Mouse (Mus musculus): ENCODE measurements around the gene Mcts2.

The Mcts2 gene

DNA sequence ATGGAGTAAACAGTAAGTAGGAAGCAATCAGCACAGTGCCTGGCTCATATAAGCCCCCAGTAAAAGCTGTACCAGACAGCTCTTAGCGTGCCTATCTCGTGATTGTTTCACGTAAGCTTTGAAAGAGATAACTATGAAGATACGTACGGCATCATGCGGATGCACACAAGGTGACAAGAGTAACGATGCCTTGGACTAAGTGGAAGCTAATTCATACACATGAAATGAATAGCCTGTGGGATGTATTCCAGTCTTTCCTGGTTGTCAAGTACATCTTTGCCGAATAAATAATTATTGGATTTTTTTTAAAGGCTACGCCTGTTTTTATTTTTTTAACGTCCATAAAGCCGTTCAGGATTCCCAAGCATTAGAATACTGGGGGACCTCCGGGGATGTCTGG, 436 bp upstream of the Mcts2 start:
- no peak for DNase-seq (ENCODE audit: low read depth, low spot score)

DNA sequence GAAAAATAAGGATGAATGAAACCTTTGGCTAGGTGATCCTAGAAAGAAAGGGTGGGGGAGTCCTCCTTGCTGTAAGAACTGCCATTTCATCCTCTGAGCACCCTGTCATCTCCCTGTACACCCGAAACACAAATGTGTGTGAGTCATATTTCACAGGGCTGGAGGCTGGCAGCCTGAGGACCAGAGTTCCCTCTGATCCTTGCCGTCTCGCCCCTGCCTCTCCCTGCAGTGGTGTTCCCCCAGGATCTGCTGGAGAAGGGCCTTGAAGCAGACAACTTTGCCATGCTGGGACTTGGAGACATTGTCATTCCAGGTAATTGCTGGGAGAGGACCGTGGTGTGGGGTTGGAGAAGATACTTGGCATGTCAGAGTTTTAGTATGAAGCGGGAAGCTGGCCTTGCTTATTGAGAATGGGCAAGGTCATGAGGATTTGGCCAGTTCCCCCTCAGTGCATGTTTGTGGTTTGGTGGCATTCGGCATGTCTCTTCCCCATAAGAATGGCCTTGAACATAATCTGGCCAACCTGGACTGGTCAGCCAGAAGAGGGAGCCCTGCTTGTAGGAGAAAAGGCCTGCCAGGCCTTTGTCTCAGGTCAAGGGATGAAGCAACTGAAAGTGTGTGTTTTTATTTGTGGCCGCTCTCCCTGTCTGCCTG, 4.9 kb downstream of the Mcts2 start:
- no peak for DNase-seq (ENCODE audit: low read depth, low spot score)

DNA sequence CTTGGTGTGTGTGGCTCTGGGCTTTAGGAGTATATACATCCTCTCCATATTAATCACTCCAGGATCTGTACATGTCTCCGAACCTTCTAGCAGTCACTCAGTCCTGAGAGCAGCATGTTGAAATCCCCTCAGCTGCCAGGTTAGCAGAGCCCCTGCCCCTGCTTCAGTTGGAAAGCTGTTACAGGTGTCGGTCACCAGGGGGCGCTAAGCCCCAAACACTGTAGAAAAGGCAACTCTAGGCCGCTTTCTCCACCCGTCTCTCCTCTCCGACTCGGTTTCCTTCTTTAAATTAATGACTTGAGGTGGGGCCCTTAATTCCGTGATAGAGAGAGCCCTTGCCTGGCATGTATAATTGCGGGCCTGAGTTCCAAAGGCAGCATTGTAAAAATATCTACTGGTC, 6.4 kb downstream of the Mcts2 start:
- peak; percentile 67 for DNase-seq (ENCODE audit: low read depth, low spot score)

DNA sequence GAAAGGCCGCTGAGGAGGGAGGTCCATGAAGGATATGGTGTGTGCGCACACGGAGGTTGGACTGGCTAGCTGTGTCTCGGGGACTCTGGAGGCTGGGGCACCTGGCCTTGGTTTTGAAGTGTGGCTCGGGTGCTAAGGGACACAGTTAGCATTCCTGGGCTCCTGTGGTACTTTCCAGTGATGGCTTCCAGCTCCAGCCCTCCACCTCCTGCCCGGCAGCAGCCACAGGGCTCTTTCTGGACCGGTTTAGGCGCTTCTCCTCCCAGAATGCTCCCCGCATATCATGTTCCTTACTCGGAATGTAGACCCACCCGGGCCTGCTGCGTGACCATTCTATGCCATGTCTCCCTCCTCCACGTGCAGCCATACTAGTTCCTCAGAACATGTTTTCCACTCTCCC, 6.9 kb downstream of the Mcts2 start:
- DNase-seq (ENCODE audit: low read depth, low spot score) = no peak

DNA sequence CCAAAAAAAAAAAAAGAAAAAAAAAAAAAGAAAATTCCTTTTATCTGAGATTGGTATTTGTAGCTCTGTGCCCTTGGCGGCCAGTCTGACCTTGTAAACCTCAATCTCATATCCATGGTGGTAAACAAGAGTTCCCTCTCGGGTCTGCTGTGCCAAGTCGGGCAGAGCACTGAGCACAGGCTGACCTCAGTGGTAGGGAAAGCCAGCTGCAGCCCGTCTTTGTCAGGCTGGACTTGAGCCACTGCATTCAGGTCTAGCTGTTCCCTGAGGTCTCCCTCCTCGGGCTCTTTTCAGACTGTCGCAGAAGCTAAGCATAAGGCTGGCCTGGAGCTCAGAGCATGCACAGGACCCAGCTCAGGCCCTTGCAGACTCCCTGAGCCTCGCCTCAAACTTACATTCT, 7.9 kb downstream of the Mcts2 start:
- DNase-seq (ENCODE audit: low read depth, low spot score) = no peak

DNA sequence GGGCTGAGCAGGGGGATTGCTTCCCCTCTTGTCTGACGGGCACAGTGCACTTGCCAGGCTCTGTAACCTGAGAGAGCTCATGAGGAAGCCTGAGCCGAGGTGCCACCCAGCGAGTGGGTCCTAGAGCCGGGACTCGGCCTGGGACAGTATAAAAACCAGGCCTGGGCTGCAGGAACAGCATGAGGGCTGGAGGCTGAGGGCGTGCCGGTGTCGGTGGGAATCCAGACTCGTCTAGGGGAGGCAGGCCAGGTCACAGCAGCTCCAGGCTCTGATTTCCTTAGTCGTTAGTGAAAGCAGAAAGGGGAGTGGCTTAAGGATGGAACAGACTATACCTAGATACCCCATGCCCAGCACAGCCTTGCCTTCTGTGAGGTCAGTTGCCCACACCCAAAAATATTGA, 9.2 kb downstream of the Mcts2 start:
- DNase-seq (ENCODE audit: low read depth, low spot score) = no peak

DNA sequence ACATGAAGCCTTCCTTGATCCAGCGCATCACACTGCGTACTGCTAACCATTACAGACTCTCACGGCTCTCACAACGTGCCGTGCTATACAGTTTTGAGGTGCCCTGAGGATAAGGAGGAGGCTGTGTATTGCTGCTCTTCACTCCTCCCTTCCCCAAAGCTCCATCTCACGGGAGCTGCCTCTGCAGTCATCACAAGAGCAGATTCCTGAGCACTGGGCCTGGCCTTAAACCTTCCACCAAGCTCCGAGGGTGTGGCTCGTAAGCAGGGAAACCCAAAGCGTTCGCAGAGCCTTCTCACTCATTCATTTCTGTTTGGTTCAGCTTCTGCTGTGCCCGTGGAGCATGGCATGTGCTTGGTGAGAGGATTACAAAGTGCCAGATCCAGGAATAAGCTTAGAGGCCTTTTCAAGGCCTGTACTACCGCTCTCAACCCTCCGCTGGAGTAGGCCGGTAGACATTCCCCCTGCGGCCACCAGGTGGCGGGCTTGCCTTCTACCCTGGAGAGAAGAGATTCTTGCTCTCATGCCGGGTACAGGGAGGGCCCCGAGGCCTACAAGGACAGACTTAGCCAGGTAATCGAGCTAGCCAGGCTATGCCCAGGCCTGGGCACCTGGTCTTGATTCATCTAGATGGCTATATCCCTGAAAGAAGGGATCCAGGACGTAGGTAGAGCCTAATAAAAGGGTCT, 9.8 kb downstream of the Mcts2 start:
- peak; percentile 86 for DNase-seq (ENCODE audit: low read depth, low spot score)

DNA sequence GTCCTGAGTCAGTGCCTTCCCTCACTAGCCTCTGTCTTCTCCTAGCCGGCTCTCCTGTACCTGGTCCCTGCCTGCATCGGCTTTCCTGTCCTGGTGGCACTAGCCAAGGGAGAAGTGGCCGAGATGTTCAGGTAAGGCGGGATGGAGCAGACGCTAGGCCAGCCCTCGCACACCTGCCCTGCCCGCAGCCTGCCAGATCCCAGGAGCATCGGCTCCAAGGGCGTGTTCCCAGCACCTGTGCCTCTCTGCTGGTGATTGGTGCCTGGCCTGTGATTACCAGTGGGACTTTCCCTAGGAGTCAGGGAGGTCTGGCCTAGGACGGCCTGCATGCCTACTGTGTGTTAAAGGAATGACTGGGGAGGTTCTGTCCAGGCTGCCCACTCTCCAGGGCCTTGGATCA, 13.3 kb downstream of the Mcts2 start:
- no peak for DNase-seq (ENCODE audit: low read depth, low spot score)

DNA sequence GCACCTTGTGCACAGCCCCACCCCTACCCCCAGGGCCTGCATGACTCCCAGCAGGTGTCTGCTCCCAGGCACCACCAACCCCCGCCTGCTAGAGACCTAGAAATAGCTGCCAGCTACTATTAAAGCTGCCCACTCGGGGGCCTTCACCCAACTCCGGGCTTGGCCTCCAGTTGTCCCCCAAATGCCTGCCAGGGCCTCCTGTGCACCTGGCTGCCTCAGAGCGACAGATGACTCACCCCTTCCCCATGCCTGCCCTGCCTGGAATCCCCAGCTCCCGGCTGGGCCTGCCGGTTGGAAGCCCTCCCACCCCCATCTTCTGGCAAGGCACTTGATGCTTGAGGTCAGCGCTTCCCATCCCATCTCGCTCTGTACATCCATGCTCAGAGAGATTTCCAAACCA, 13.9 kb downstream of the Mcts2 start:
- DNase-seq (ENCODE audit: low read depth, low spot score) = no peak

DNA sequence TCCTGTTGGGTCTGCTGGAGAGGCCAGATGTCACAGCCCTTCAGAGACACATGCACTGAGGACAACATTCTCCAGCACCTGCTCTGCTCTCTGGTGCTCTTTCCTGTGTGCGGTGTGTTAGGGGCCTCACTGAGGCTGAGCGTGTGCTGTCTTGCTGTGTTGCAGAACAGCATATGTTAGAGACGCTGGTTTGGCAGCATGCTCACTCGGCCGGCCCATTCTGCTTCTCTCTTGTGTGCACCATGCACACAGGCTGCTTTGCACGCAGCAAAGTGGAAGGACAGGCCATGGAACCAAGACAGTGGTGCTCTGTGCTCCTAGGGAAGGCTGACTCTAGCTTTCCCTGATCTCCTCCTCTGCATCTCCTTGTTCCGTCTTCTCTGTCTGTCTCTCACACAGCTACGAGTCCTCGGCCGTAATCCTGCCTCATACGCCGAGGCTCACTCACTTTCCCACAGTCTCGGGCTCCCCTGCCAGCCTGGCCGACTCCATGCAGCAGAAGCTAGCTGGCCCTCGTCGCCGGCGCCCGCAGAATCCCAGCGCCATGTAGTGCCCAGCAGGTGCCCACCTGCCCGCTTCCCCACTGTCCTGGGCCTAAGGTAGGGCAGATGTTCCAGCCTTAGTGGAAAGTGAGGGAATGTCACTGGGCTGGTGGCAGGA, 16.9 kb downstream of the Mcts2 start:
- no peak for DNase-seq (ENCODE audit: low read depth, low spot score)

DNA sequence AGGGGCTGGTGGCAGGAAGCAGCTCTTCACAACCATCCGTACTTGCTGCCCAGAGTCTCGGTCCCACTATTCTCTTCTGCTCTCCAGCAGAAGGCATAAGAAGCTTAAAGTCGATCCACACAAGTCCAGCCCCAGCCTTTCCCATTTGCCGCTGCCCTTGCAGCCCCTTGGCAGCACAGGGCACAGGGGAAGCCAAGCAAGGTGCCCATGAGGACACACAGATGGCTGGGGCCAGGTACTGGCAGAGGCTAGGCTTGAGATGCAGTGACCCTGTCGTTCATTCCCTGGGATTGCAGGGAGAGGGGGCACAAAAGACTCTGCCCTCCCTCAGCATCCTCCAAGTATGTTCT, 17.4 kb downstream of the Mcts2 start:
- no peak for DNase-seq (ENCODE audit: low read depth, low spot score)

DNA sequence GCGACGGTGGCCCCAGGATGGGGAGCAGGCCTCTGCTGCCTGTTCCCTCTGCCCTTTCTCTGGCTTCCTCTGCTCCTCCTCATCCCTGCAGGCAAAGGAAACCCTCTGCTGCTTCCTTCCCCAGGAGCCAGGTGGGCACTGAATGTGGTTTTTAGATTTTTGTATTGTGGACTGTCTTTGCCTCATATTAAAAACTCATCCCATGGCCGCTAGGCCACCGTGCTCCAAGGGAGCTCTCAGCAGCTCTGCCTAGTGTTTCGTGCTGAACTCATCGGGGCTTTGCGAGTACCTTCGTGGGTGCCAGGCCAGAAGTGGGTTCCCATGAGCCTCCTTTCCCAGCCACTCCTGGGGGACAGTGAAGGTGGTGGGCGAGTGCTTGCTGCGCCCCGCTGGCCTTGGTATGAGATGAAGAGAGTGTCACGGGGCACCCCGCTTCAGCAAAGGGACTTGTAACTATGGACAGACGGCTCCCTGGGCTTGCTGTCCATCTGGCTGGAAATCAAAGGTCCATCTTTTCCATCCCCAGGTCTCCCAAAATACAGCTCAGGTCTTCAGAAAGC, 18.1 kb downstream of the Mcts2 start:
- no peak for DNase-seq (ENCODE audit: low read depth, low spot score)

DNA sequence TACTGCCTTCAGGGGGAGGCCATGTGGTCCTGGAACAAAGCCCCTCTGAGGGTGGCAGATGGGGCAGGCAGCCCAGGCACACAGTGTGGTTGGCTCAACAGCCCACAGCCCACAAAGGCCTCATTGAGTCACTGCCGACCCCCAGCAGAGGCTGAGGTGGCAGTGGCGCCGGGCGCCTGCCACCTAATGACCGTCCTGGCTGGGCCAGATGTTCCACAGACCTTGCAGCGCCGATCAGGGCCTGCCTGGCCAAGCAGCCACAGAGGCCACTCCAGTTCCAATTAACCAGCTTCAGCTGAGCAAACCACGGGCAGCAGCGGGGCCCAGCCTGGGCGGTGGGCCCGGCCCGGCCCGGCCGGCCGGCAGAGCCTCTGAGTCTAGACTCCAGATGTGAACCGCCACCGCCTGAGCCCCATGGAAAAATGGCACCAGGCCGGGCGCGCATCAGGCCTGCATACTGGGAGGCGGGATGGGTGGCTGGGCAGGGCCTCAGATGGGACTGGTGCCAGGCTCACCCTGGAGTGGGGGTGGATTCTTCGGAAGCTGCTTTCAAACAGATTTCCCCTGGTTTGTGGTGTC, 19.2 kb downstream of the Mcts2 start:
- no peak for DNase-seq (ENCODE audit: low read depth, low spot score)

DNA sequence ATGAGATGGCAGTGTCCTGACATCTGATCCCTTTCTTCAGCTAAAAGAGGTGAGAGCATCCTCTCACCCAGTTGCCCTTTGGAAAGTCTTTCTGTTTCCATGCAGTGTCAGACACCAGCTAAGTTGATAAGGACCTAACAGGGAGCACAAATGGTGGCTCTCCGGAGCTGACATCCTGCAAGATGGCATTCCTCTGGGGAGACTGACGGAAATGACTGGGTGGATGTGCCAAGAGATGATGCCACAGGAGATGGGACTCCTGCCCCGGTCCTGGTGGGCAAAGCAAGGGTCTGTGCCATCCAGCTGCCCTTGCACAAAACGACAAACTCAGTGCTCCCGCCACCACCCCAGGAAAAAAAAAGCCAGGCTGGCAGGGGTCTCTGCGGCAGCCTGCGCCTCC, 20.4 kb downstream of the Mcts2 start:
- DNase-seq (ENCODE audit: low read depth, low spot score) = no peak

DNA sequence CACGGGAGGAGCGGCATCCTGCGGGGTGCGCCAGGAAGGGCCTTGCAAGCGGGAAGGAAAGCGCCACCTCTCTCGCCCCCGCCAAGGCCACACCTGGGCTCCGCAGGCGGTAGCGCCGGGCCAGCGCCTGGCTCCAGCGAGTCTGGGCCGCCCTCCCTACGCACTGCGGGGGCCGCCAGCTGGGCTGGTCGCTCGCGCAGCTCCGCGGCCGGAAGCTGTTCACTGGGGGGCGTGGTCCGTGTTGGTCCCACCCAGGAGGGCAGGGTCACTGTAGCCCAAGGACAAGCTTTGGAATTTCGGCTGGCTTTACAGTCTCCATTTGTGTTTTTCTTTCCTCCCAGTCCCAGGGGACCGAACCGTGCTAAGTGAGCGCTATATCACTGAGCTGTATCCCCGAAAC, 20.8 kb downstream of the Mcts2 start:
- no peak for DNase-seq (ENCODE audit: low read depth, low spot score)

DNA sequence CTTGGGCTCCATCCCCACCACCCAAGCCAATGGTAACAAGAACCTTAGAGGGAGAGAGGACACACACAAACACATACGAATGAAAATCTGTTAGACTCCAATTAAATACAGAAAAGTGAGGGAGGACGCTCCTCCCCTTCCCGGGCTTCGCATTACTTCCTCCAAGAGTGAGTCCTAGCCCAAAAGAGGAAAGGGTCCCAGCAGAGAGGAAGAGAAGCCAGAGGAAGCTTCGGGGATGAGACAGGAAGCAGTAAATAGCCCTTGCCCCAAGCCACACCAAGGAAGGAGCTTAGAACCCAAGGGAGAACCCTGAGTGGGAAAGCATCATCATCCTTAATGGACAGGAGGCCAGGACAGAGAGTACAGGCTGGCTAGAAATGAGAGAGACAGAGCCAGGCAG, 22.2 kb downstream of the Mcts2 start:
- DNase-seq (ENCODE audit: low read depth, low spot score) = no peak

DNA sequence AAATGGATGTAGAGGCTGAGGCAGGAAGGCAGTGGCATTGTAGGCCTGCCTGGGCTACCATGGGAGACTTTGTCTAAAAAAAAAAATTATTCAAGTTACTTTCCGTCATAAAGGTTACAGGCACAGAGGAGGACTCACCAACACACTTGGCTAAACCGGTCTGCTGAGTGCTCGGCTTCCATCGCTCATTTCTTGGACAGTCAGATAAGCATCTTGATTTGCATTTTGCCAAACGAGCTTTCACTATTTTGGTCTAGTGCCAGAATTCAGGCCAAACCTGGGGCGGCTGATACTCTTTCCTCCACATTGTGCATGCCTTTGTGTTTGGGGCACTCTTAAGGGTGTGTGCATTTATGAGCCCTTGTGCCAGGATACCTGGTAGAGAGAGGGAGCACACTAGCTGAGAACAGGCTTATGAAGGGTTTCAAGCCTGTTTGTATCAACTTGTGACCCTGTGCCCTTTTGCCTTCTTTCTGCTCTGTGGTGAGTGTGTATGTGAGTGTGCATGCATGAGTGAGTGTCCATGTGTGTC, 29.5 kb downstream of the Mcts2 start:
- DNase-seq (ENCODE audit: low read depth, low spot score) = no peak

DNA sequence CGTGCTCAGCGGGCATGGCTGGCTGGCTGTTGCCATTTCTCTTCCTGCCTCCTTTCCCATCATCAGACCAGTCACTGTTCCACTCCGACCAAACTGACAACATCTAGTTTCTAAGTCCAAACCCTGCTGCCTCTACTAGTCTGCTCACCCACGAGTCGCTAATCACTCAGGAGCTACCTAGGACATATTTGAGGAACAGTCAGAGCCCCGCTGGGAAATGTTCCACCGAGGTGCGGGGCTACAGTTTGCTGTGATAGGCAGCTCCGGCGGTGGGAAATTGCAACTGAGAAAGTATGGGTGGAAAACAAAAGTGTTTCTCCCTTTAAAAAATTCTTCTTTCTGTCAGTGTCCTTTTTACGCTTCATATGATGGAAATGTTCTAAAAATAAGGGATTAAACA, 30.8 kb downstream of the Mcts2 start:
- no peak for DNase-seq (ENCODE audit: low read depth, low spot score)

DNA sequence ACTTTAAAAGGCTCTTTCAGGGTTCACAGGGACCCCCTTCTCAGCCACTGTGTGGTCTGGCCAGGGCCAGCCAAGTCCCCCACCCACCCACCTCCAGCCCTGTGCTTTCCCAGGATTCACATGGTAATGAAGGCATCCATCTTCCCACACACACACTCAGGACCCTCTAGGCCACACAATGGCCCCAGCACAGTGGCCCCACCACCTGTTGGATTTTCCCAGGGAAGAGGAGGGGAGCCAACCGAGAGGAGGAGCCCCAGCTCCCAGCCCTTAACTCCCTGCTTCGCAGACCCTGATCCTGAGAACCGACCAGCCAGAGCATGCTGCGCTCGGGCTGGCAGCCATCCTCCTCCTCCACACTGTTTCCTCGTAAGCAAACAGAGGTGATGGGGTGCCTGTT, 31.2 kb downstream of the Mcts2 start:
- no peak for DNase-seq (ENCODE audit: low read depth, low spot score)

DNA sequence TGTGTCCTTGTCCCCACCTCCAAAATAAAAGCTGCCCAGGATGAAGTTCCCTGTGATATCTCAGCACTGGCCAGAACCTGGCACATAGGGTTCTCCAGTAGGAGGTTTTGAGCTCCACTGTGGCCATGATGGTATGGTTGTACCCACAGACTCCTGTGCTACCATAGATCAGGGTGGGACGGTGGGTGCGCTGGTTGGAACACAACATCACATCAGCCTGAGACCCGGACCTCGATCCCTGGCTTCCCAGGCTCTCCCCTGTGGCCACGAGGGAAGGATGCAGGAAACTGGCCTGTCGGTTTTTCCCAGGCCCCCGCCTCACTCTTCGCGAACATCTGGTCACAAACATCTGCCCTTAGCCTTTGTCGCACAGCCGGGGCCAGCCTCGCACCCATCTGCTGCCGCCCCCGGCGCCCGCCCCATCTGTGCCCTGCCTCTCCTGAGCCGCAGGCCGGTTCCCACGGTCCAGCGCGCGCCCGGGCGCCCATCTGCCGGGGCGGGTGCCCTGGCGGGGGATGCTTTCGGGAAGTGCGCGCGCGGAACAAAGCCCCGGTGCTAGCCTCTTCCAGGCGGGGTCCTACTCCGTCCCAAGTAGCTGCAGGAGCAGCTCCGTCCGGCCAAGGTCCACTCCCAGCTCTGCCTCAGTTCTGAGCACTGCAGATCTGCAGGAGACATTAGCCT, 37.0 kb downstream of the Mcts2 start:
- no peak for DNase-seq (ENCODE audit: low read depth, low spot score)

DNA sequence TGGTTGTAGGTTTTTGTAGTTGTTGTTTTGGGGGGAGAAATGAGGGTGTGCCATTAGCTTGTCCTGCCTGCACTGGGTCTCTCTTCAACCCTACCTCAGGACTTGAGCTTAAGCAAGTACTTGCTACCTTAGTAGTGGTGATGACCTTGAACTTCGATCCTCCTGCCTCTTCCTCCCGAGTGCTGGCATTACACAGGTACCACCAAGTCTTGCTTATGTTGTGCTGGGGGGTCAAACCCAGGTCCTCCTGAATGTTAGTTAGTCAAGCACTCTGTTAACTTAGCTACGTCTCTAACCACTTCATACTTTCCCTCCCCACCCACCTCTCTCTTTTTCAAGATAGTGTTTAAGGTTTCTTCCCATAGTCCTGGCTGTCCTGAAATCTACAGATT, 37.5 kb downstream of the Mcts2 start:
- DNase-seq (ENCODE audit: low read depth, low spot score) = no peak
